Mouse (Mus musculus) spleen, postnatal 10 days (tissue): Measurements from ENCODE around the gene D3Ertd751e.
A peak's percentile ranks its signal among the peaks of the same experiment; 100 is the strongest.

ENCODE experiments used
- DNase-seq, 2 experiments: peaks; one replicate each; pipeline ENCODE4 v3.0.0; 2021 to 2022; ENCODE audit warnings: low spot score in 2 of 2

The D3Ertd751e gene

DNA sequence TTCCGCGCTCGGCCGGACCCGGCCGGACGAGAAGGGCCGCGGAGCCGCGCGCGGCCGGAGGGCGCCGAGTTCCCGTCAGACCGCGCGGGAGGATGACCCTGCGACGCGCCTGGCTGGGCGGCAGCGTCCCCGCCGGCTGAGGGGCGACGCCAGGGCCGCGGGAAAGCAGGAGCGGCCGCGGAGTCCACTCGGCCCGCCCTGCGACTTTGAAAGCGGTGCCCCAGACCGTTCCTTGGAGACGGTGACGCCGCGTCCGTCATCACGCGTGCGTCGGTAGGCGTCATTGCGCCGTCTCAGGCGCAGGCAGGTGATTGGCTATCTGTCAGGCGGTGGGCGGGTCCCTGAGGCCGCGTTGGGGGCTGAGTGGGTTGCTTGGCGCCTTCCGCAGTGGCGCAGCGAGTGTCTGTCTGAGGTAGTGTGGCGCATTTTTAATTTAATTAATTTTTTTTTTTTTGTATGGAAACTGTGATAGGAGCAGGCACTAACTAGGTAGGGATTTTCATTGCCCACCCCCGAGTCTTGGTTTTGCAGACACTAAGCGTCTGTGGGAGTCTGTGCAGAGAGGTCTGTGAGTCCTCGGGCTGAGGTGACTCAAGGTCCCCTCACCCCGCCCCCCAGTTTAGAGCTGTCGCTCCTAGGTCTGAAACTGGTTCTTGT, at the start of gene D3Ertd751e, which contains the start of gene Sclt1:
D3Ertd751e (plus strand) TSS at position 334 of the 657 bp plus-strand sequence.
Sclt1 (minus strand) TSS at position 237 of the 657 bp plus-strand sequence.
- DNase-seq = peak; percentile 91 to 96

GRCm38 (mm10) chr3:41695681-41696080, 46.7 kb upstream of the D3Ertd751e start:
- DNase-seq = no peak

- peak; percentile 15 to 19 for DNase-seq
Measured at GRCm38 (mm10) chr3:41741601-41742277, 672 bp upstream of the D3Ertd751e start.

- peak in 1 of 2 experiments; percentile 22 for DNase-seq
Measured at GRCm38 (mm10) chr3:41743436-41743835, 1.0 kb downstream of the D3Ertd751e start.

- DNase-seq = no peak
Measured at GRCm38 (mm10) chr3:41754556-41754955, 12.1 kb downstream of the D3Ertd751e start.

DNA sequence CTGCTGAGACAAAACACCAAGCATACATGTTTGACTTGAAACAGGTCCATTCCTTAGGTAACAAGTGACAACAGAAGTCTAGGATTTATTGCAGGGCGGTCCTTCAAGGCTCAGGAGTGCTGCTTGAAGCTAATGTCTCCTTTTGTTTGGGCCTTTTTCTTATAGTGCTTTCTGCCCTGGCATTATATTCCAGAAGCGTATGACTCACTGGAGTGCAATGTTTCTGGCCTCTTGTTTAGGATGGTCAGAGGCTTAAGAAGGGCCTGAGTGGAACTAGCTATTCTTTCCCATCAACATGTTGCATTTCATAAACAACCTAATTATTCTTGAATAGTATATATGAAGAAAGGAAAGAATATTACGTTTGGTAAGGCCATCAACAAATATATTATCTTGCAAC, 19.7 kb downstream of the D3Ertd751e start:
- no peak for DNase-seq

DNA sequence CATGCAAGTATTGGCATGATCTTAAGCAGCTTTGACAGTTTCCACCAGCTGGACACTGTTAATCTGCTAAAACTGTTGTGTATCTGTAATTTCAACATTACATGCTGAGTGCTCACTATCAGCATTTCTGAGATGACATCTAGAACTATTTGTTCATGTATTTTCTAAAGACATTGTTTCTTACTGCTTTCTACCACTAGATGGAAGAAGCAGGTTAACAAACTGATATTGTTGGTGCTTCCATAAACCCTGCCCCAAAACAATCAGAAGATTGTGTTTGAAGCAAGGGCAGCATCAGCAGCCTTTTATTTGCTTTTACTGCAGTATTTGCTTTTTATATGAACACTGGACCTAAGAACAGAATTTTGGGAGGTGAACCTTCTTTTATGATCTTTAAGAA, 70.0 kb downstream of the D3Ertd751e start:
- DNase-seq = no peak
